Comparison of ENCODE assay signal across 8 mouse cellular contexts in the genomic region with DNA sequence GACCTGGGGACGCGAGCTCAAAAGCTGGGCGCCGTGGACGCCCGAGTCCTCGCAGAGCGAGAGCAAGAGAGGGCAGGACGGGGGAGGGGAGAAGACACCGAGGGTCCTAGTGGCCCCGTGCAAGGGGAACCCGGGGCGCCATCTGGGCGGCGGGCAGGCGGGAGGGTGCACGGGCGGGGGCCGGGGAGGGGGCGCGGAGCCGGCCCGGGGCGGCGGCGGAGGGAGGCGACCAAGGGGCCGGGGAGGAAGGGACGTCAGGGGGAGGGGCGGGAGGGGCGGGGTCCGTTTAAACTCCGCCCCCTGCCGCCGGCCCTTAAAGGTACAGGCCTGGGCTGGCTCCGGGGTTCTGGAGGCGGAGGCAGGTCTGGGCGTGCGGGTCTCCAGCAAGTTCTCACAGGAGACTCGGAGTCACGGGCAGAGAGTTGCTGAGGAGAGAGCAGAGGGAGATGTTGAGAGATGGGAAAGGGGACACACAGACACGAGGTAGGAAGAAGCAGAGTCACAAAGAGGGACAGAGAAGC. TPM values are rescaled to one million over a fixed set of nuclear protein-coding genes. Genes with fewer than 3 reads are reported as not detected.
DNase-seq lines count a peak whose midpoint lies in the region; ATAC-seq and TF ChIP-seq lines count a peak whose summit lies in the region.

Mark4 (minus strand) TSS at position 231 of the 521 bp plus-strand sequence.

- no peaks in the 10 kb centered on the region for H3K27me3 ChIP-seq in embryonic facial prominence, embryonic 14.5 days (replicated peaks; ENCODE audit: control insufficient read depth, insufficient read depth, low read length)

- whole genome bisulfite sequencing in bone marrow, adult 2 months: 2% methylated on average over 34 of the region's 42 CpGs
- WGBS in embryonic facial prominence, embryonic 14.5 days: 3% methylated on average over 21 of the region's 42 CpGs

- DNase-seq in 416B (ENCODE audit: low read depth) (peak; percentile 87), liver (peak; percentile 87)
- DNase-seq in embryonic facial prominence, embryonic 14.5 days (ENCODE audit: low spot score): peak; percentile 93
- peak; percentile 71 for DNase-seq in heart, adult 8-10 months (ENCODE audit: low spot score)
- peak; percentile 79 for DNase-seq in kidney, adult 9 months
- peak; percentile 67 to 68 for DNase-seq in spleen, postnatal 36 days (ENCODE audit: low spot score in 2 of 2)

- H3K36me3 ChIP-seq in embryonic facial prominence, embryonic 14.5 days (ENCODE audit: control insufficient read depth, insufficient read depth, low read length): peaks cover 7% of the 10 kb centered on the region

- peaks cover 2% of the 10 kb centered on the region for H3K4me1 ChIP-seq in bone marrow, adult 2 months (ENCODE audit: control insufficient read depth, insufficient read depth, low read length)
- H3K4me1 ChIP-seq in embryonic facial prominence, embryonic 14.5 days (ENCODE audit: control insufficient read depth, insufficient read depth, low read length): peaks cover 12% of the 10 kb centered on the region

- H3K9me3 ChIP-seq in embryonic facial prominence, embryonic 14.5 days (ENCODE audit: control insufficient read depth, low read length): no peaks in the 10 kb centered on the region

- peak within 1 kb of the TSS; percentile 83 for H3K9ac ChIP-seq in embryonic facial prominence, embryonic 14.5 days (ENCODE audit: low read depth, low read length)

- peak; percentile 91 for ATAC-seq in embryonic facial prominence, embryonic 14.5 days (ENCODE audit: low read depth)
- ATAC-seq in monocyte, adult 5-6 weeks (replicated peaks; ENCODE audit: insufficient number of reproducible peaks, low FRiP score, low TSS enrichment, poor library complexity, severe bottlenecking): peak; percentile 44

- peak within 1 kb of the TSS; percentile 71 for H3K4me3 ChIP-seq in bone marrow, adult 2 months (replicated peaks; ENCODE audit: control insufficient read depth, low read depth, low read length)
- peak within 1 kb of the TSS; percentile 98 for H3K4me3 ChIP-seq in embryonic facial prominence, embryonic 14.5 days (ENCODE audit: low read depth, low read length)

- peak within 1 kb of the TSS; percentile 40; the same call in 1 of the 2 replicates for H3K27ac ChIP-seq in bone marrow, adult 2 months (ENCODE audit: control insufficient read depth, insufficient read depth, low read depth, low read length, poor library complexity)
- peak within 1 kb of the TSS; percentile 85 for H3K27ac ChIP-seq in embryonic facial prominence, embryonic 14.5 days (replicated peaks; ENCODE audit: low read depth, low read length)

- peak; percentile 37; the same call in 1 of the 2 replicates for TF ChIP-seq POLR2A in bone marrow, adult 2 months (IDR thresholded peaks at IDR 0.05; ENCODE audit: borderline replicate concordance, control insufficient read depth, low read depth, low read length)

- no peak for TF ChIP-seq CTCF in bone marrow, adult 2 months (IDR thresholded peaks at IDR 0.05; ENCODE audit: control insufficient read depth, insufficient read depth, low read length)

- peak within 1 kb of the TSS; percentile 85 for H3K4me2 ChIP-seq in embryonic facial prominence, embryonic 14.5 days (ENCODE audit: low read depth, low read length)

RNA-seq across cellular contexts. Expression of gene Mark4, which starts in this region (rescaled TPM):
- polyA plus RNA-seq in bone marrow, adult 2 months (2011; ENCODE audit: insufficient read depth, insufficient read length, low replicate concordance, missing spikeins): 10.1 and 14.6 TPM in 2 replicates
- 10.5 and 10.9 TPM in 2 replicates for polyA plus RNA-seq in embryonic facial prominence, embryonic 14.5 days (2014; fragmentation: Nextera tagmentation; extraction: Ambion mirVana)
- 10 to 100 TPM; 22.8 to 26.4 (median 24.3) TPM for total RNA-seq in heart, adult 8-10 months (2022)
- total RNA-seq in monocyte, adult 5-6 weeks (2017): 9.0 to 21.1 TPM (median 9.6 TPM) in 3 replicates

Comparison
In these comparisons a context has a peak if more than half of its experiments do, and no peak if none do; other contexts are left out.
1. Peak in every context shown above with its lines: DNase-seq, ATAC-seq, H3K4me3 ChIP-seq and H3K27ac ChIP-seq.